Mouse (Mus musculus): ENCODE measurements around the gene Rab42. TPM values are rescaled to one million over a fixed set of nuclear protein-coding genes. Genes with fewer than 3 reads are reported as not detected.

The Rab42 gene
- polyA plus RNA-seq, 1 experiment from 2014 or later, result 1.5 TPM

- Histone ChIP-seq H3K4me2 (peak overlapping the region; percentile 98), H3K36me3 (peaks cover 5% of the 10 kb centered on the region; the same call in 1 of the 2 replicates), H3K27ac (no peak overlapping the region), H3K4me1 (replicated peaks) (peaks cover 20% of the 10 kb centered on the region), H3K9ac (peak overlapping the region; percentile 90), H3K9me3 (replicated peaks) (no peaks in the 10 kb centered on the region), H3K27me3 (no peaks in the 10 kb centered on the region), H3K4me3 (peak overlapping the region; percentile 86)
- 4% methylated on average over 13 of the region's 13 CpGs for WGBS
- ATAC-seq (replicated peaks; ENCODE audit: insufficient number of reproducible peaks, insufficient read depth, low FRiP score, low read depth), result no peak
Observed at GRCm38 (mm10) chr4:132344403-132345134, 41.4 kb upstream of the Rab42 start.

- WGBS, result 85% methylated on average over 3 of the region's 3 CpGs
- H3K4me3 ChIP-seq, result no peak overlapping the region
- H3K4me1 ChIP-seq (replicated peaks), result peaks cover 20% of the 10 kb centered on the region
- ATAC-seq (replicated peaks; ENCODE audit: insufficient number of reproducible peaks, insufficient read depth, low FRiP score, low read depth), result no peak
- H3K9ac ChIP-seq, result no peak overlapping the region
- H3K9me3 ChIP-seq (replicated peaks), result no peaks in the 10 kb centered on the region
- peaks cover 21% of the 10 kb centered on the region for H3K36me3 ChIP-seq
- H3K27ac ChIP-seq, result no peak overlapping the region
- no peak overlapping the region for H3K4me2 ChIP-seq
- no peaks in the 10 kb centered on the region for H3K27me3 ChIP-seq
Observed at GRCm38 (mm10) chr4:132341451-132341850, 38.3 kb upstream of the Rab42 start.

DNA sequence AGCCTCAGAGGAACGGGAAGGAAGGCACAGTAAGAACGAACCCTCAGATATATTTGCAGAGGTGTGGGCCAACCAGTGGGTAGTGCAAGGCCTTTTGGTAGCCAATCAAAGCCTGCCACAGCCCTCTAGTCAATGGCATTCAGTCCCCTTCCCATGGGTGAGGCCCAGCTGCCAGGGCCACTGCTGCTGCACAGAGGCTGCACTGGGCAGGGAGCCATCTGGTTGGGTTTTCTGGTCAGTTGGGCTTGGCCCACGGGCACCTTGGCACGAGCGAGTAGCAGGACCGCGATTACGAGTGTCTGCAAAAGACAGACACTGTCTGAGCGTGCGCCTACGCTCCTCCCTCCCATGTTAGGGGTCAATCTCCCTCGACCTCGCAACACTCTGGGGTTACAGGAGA, 35.8 kb upstream of the Rab42 start:
- Histone ChIP-seq H3K4me1 (replicated peaks) (peaks cover 8% of the 10 kb centered on the region), H3K4me3 (no peak overlapping the region), H3K9me3 (replicated peaks) (no peaks in the 10 kb centered on the region), H3K9ac (no peak overlapping the region), H3K27me3 (no peaks in the 10 kb centered on the region), H3K27ac (no peak overlapping the region), H3K36me3 (peaks cover 37% of the 10 kb centered on the region), H3K4me2 (no peak overlapping the region)
- no peak for ATAC-seq (replicated peaks; ENCODE audit: insufficient number of reproducible peaks, insufficient read depth, low FRiP score, low read depth)
- 86% methylated on average over 13 of the region's 13 CpGs for WGBS

DNA sequence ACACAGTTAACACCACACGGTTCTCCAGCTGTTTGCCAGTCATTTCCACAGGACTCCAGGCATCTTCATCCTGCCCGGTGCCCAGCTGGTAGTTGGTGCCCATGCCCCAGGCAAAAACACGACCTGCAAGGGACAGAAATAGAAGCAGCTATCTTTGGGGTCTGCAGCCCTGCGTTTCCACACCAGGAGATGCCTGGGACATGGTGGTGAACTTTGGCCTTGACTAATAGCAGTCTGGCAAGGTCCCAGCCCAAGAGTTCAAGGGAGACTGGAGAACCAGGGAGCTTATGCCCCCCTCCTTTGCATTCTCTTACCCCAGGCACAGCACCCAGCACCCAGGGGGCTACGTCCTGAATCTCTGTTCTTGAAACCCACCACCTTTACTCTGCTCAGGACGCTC, 29.7 kb upstream of the Rab42 start:
- ATAC-seq (replicated peaks; ENCODE audit: insufficient number of reproducible peaks, insufficient read depth, low FRiP score, low read depth), result no peak
- no peak overlapping the region for H3K4me2 ChIP-seq
- no peak overlapping the region for H3K4me3 ChIP-seq
- H3K4me1 ChIP-seq (replicated peaks), result peaks cover 15% of the 10 kb centered on the region
- no peak overlapping the region for H3K27ac ChIP-seq
- H3K36me3 ChIP-seq, result peaks cover 42% of the 10 kb centered on the region
- H3K27me3 ChIP-seq, result no peaks in the 10 kb centered on the region
- 59% methylated on average over 6 of the region's 6 CpGs for WGBS
- no peaks in the 10 kb centered on the region for H3K9me3 ChIP-seq (replicated peaks)
- H3K9ac ChIP-seq, result no peak overlapping the region

- no peaks in the 10 kb centered on the region for H3K9me3 ChIP-seq (replicated peaks)
- H3K4me1 ChIP-seq (replicated peaks), result peaks cover 16% of the 10 kb centered on the region
- H3K4me2 ChIP-seq, result no peak overlapping the region
- H3K36me3 ChIP-seq, result peaks cover 36% of the 10 kb centered on the region
- H3K27me3 ChIP-seq, result no peaks in the 10 kb centered on the region
- no peak overlapping the region for H3K27ac ChIP-seq
- no peak overlapping the region for H3K4me3 ChIP-seq
- H3K9ac ChIP-seq, result no peak overlapping the region
- no peak for ATAC-seq (replicated peaks; ENCODE audit: insufficient number of reproducible peaks, insufficient read depth, low FRiP score, low read depth)
- WGBS, result 84% methylated on average over 3 of the region's 3 CpGs
Observed at GRCm38 (mm10) chr4:132331960-132332359, 28.8 kb upstream of the Rab42 start.

GRCm38 (mm10) chr4:132329835-132330354, 26.7 kb upstream of the Rab42 start:
- H3K4me2 ChIP-seq, result peak overlapping the region; percentile 86
- peak overlapping the region; percentile 83 for H3K4me3 ChIP-seq
- no peaks in the 10 kb centered on the region for H3K9me3 ChIP-seq (replicated peaks)
- H3K36me3 ChIP-seq, result peaks cover 33% of the 10 kb centered on the region
- 13% methylated on average over 10 of the region's 10 CpGs for WGBS
- peaks cover 16% of the 10 kb centered on the region for H3K4me1 ChIP-seq (replicated peaks)
- peak overlapping the region; percentile 92 for H3K27ac ChIP-seq
- ATAC-seq (replicated peaks; ENCODE audit: insufficient number of reproducible peaks, insufficient read depth, low FRiP score, low read depth), result no peak
- H3K9ac ChIP-seq, result peak overlapping the region; percentile 96
- H3K27me3 ChIP-seq, result no peaks in the 10 kb centered on the region

DNA sequence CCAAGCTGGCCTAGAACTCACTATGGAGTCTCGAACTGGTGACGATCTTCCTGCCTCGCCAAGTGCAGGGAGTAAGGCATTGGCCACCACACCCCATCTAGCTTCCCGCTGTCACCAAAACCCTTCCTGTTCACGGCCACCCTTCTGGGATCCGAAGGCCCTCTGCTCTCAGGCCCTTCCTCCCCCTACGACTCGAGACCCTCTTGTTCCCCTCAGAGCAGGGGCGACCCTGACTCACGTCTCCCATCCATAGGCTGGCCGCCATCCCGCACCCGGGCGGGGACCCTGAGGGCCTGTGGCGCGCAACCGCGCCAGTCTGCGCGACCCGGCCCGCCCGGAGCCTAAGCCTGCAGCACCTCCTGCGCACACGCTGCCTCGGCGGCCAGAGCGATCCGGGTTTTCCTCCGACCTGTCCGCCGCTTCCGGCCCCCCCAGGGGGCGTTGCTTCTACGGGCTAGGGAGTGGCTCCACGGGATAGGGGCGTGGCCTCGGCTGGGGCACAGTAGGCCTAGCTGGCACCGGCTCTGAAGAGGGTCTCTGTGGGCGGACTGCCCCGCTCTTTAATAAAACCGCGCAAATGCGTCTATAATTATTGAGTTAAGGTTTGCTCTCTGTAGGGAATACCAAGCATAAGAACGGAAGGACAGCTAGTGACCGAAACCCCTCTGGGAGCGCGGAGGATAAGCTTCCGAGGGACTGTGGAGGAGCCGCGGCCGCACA, 26.1 kb upstream of the Rab42 start, which contains the start of gene Trnau1ap:
Trnau1ap (minus strand) TSS at position 424 of the 720 bp plus-strand sequence.
- WGBS, result under 1% methylated on average over 52 of the region's 52 CpGs
- Histone ChIP-seq H3K4me2 (peak within 1 kb of the TSS; percentile 86), H3K36me3 (peaks cover 33% of the 10 kb centered on the region), H3K9me3 (replicated peaks) (no peaks in the 10 kb centered on the region), H3K9ac (peak within 1 kb of the TSS; percentile 96), H3K27me3 (no peaks in the 10 kb centered on the region), H3K4me3 (peak within 1 kb of the TSS; percentile 83), H3K4me1 (replicated peaks) (peaks cover 16% of the 10 kb centered on the region), H3K27ac (peak within 1 kb of the TSS; percentile 92)
- peak; percentile 96 for ATAC-seq (replicated peaks; ENCODE audit: insufficient number of reproducible peaks, insufficient read depth, low FRiP score, low read depth)

- Histone ChIP-seq H3K4me3 (peak overlapping the region; percentile 83), H3K4me2 (peak overlapping the region; percentile 86), H3K9ac (peak overlapping the region; percentile 96), H3K27ac (peak overlapping the region; percentile 92), H3K9me3 (replicated peaks) (no peaks in the 10 kb centered on the region), H3K27me3 (no peaks in the 10 kb centered on the region), H3K4me1 (replicated peaks) (peaks cover 16% of the 10 kb centered on the region), H3K36me3 (peaks cover 34% of the 10 kb centered on the region)
- WGBS, result 52% methylated on average over 14 of the region's 14 CpGs
- ATAC-seq (replicated peaks; ENCODE audit: insufficient number of reproducible peaks, insufficient read depth, low FRiP score, low read depth), result no peak
Observed at GRCm38 (mm10) chr4:132328391-132328982, 25.3 kb upstream of the Rab42 start.

DNA sequence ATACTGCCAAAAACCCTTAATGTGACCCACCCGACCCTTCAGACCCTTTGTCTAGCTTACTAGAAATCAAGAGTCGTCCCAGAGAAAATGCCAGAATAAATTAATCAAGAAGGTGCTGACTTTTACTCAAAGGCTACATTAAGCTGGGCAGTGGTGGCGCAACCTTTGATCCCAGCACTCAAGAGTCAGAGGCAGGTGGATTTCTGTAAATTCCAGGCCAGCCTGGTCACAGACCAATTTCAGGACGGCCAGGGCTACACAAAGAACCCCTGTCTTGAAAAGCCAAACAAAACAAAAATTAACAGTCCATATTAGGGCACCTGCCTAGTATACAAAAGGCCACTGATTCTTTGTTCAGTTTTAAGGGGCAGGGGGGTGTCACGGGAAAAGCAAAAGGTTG, 23.3 kb upstream of the Rab42 start:
- Histone ChIP-seq H3K9me3 (replicated peaks) (no peaks in the 10 kb centered on the region), H3K4me1 (replicated peaks) (peaks cover 16% of the 10 kb centered on the region)
- 77% methylated on average over 5 of the region's 5 CpGs for WGBS

GRCm38 (mm10) chr4:132315711-132316110, 12.5 kb upstream of the Rab42 start:
- Histone ChIP-seq H3K4me1 (replicated peaks) (peaks cover 9% of the 10 kb centered on the region), H3K27ac (peak overlapping the region; percentile 54; the same call in 1 of the 2 replicates), H3K9ac (no peak overlapping the region), H3K27me3 (no peaks in the 10 kb centered on the region), H3K9me3 (replicated peaks) (no peaks in the 10 kb centered on the region), H3K4me3 (no peak overlapping the region), H3K4me2 (no peak overlapping the region), H3K36me3 (peaks cover 59% of the 10 kb centered on the region)
- no peak for ATAC-seq (replicated peaks; ENCODE audit: insufficient number of reproducible peaks, insufficient read depth, low FRiP score, low read depth)
- WGBS, result 62% methylated on average over 8 of the region's 8 CpGs

More for the DNA sequence above, 23.3 kb upstream of the Rab42 start:
- no peak overlapping the region for H3K4me3 ChIP-seq
- no peak overlapping the region for H3K27ac ChIP-seq
- no peak overlapping the region for H3K9ac ChIP-seq
- no peaks in the 10 kb centered on the region for H3K27me3 ChIP-seq
- H3K4me2 ChIP-seq, result no peak overlapping the region
- H3K36me3 ChIP-seq, result peaks cover 22% of the 10 kb centered on the region
- no peak for ATAC-seq (replicated peaks; ENCODE audit: insufficient number of reproducible peaks, insufficient read depth, low FRiP score, low read depth)

GRCm38 (mm10) chr4:132312627-132313026, 9.4 kb upstream of the Rab42 start:
- ATAC-seq (replicated peaks; ENCODE audit: insufficient number of reproducible peaks, insufficient read depth, low FRiP score, low read depth), result no peak
- 81% methylated on average over 5 of the region's 5 CpGs for WGBS
- H3K9ac ChIP-seq, result no peak overlapping the region
- no peaks in the 10 kb centered on the region for H3K9me3 ChIP-seq (replicated peaks)
- no peak overlapping the region for H3K27ac ChIP-seq
- H3K4me3 ChIP-seq, result no peak overlapping the region
- H3K4me2 ChIP-seq, result no peak overlapping the region
- peaks cover 49% of the 10 kb centered on the region for H3K36me3 ChIP-seq
- no peaks in the 10 kb centered on the region for H3K27me3 ChIP-seq
- H3K4me1 ChIP-seq (replicated peaks), result peaks cover 21% of the 10 kb centered on the region

All from heart, embryonic 15.5 days (tissue).